Mouse (Mus musculus): ENCODE measurements around the gene H2afy2. TPM values are rescaled to one million over a fixed set of nuclear protein-coding genes. Genes with fewer than 3 reads are reported as not detected.

The H2afy2 gene
- polyA plus RNA-seq, 1 experiment from 2014 or later: 109 TPM

DNA sequence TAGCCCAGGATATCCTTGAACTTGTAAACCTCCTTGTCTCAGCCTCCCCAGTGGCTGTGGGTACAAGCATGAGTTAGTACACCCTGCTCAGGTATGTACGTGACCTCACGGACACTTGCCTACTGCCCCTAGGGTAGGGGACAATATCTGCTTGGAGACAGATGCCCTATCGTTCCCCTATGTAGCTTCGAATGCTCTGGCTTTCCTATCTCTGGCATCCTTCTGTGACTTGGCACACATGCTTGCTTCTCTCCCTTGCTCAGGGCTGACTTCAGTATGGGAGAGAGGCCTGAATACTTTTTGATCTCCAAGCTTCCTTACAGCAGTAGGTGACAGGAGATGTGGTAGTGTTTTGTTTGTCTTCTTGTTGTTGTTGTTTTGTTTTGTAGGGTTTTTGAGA is 69.8 kb downstream of the H2afy2 start:
- ATAC-seq (ENCODE audit: insufficient number of reproducible peaks, insufficient read depth, low FRiP score, low read depth): no peak
- Histone ChIP-seq H3K4me1 (ENCODE audit: control insufficient read depth, insufficient read depth, low read length) (peaks cover 10% of the 10 kb centered on the region), H3K9me3 (ENCODE audit: control insufficient read depth, low read depth, low read length) (no peaks in the 10 kb centered on the region), H3K36me3 (ENCODE audit: control insufficient read depth, insufficient read depth, low read length) (no peaks in the 10 kb centered on the region), H3K27ac (ENCODE audit: low read length) (no peak overlapping the region), H3K27me3 (ENCODE audit: control insufficient read depth, insufficient read depth, low read length) (no peaks in the 10 kb centered on the region), H3K9ac (replicated peaks; ENCODE audit: low read depth, low read length) (no peak overlapping the region), H3K4me3 (ENCODE audit: low read depth, low read length) (no peak overlapping the region), H3K4me2 (replicated peaks; ENCODE audit: low read depth, low read length) (no peak overlapping the region)
- WGBS: 90% methylated on average over 4 of the region's 4 CpGs

- Histone ChIP-seq H3K4me2 (replicated peaks; ENCODE audit: low read depth, low read length) (no peak overlapping the region), H3K27ac (ENCODE audit: low read length) (no peak overlapping the region), H3K36me3 (ENCODE audit: control insufficient read depth, insufficient read depth, low read length) (no peaks in the 10 kb centered on the region), H3K9ac (replicated peaks; ENCODE audit: low read depth, low read length) (no peak overlapping the region), H3K27me3 (ENCODE audit: control insufficient read depth, insufficient read depth, low read length) (no peaks in the 10 kb centered on the region), H3K4me1 (ENCODE audit: control insufficient read depth, insufficient read depth, low read length) (peaks cover 10% of the 10 kb centered on the region), H3K4me3 (ENCODE audit: low read depth, low read length) (no peak overlapping the region), H3K9me3 (ENCODE audit: control insufficient read depth, low read depth, low read length) (no peaks in the 10 kb centered on the region)
- ATAC-seq (ENCODE audit: insufficient number of reproducible peaks, insufficient read depth, low FRiP score, low read depth): no peak
- WGBS: 72% methylated on average over 3 of the region's 3 CpGs
These were observed 70.3 kb downstream of the H2afy2 start for GRCm38 (mm10) chr10:61713601-61714000.

DNA sequence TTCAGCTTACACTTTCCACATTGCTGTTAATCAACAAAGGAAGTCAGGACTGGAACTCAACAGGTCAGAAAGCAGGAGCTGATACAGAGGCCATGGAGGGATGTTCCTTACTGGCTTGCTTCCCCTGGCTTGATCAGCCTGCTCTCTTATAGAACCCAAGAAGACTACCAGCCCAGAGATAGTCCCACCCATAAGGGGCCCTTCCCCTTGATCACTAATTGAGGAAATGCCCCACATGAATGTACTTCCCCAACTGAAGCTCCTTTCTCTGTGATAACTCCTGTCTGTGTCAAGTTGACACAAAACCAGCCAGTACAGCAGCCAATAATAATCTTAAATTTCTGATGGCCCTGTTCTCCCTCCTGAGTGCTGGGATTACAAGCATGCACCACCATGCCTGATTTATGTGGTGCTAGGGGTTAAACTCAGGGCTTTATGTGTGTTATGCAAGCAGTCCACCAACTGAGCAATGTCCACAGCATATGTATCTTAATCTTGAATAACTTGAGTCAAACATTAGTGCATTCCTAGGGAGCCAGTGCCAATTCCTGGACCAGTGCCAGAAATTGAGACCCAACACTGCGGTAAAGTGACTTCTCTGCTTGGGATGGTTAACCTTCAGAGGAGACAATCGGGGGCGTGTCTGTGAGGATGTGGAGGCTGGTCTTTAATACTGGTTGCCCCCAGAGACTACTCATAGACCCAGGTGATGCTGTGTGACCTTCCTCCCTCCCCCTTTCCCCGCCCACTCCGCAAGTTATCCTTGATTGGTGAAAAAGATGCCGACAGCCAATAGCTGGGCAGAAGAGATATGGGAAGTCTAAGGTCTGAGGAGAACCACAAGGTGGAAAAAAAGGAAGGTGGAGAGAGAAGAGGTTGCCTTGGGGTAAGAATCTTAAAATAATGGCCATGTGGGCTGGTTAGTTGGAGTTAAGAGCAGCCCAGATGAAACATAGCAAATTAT is 77.3 kb downstream of the H2afy2 start:
- peaks cover 14% of the 10 kb centered on the region; the same call in 1 of the 2 replicates for H3K36me3 ChIP-seq (ENCODE audit: control insufficient read depth, insufficient read depth, low read length)
- no peaks in the 10 kb centered on the region for H3K9me3 ChIP-seq (ENCODE audit: control insufficient read depth, low read depth, low read length)
- 75% methylated on average over 6 of the region's 6 CpGs for WGBS
- H3K27ac ChIP-seq (ENCODE audit: low read length): no peak overlapping the region
- no peak overlapping the region for H3K4me3 ChIP-seq (ENCODE audit: low read depth, low read length)
- no peaks in the 10 kb centered on the region for H3K27me3 ChIP-seq (ENCODE audit: control insufficient read depth, insufficient read depth, low read length)
- no peaks in the 10 kb centered on the region for H3K4me1 ChIP-seq (ENCODE audit: control insufficient read depth, insufficient read depth, low read length)
- H3K4me2 ChIP-seq (replicated peaks; ENCODE audit: low read depth, low read length): no peak overlapping the region
- no peak overlapping the region for H3K9ac ChIP-seq (replicated peaks; ENCODE audit: low read depth, low read length)
- no peak for ATAC-seq (ENCODE audit: insufficient number of reproducible peaks, insufficient read depth, low FRiP score, low read depth)

- no peak for ATAC-seq (ENCODE audit: insufficient number of reproducible peaks, insufficient read depth, low FRiP score, low read depth)
- H3K27ac ChIP-seq (ENCODE audit: low read length): no peak overlapping the region
- no peak overlapping the region for H3K9ac ChIP-seq (replicated peaks; ENCODE audit: low read depth, low read length)
- peaks cover 18% of the 10 kb centered on the region; the same call in 1 of the 2 replicates for H3K36me3 ChIP-seq (ENCODE audit: control insufficient read depth, insufficient read depth, low read length)
- H3K4me1 ChIP-seq (ENCODE audit: control insufficient read depth, insufficient read depth, low read length): no peaks in the 10 kb centered on the region
- H3K9me3 ChIP-seq (ENCODE audit: control insufficient read depth, low read depth, low read length): no peaks in the 10 kb centered on the region
- H3K27me3 ChIP-seq (ENCODE audit: control insufficient read depth, insufficient read depth, low read length): no peaks in the 10 kb centered on the region
- H3K4me2 ChIP-seq (replicated peaks; ENCODE audit: low read depth, low read length): no peak overlapping the region
- WGBS: 81% methylated on average over 4 of the region's 4 CpGs
- H3K4me3 ChIP-seq (ENCODE audit: low read depth, low read length): no peak overlapping the region
These were observed 79.3 kb downstream of the H2afy2 start for GRCm38 (mm10) chr10:61704663-61705062.

DNA sequence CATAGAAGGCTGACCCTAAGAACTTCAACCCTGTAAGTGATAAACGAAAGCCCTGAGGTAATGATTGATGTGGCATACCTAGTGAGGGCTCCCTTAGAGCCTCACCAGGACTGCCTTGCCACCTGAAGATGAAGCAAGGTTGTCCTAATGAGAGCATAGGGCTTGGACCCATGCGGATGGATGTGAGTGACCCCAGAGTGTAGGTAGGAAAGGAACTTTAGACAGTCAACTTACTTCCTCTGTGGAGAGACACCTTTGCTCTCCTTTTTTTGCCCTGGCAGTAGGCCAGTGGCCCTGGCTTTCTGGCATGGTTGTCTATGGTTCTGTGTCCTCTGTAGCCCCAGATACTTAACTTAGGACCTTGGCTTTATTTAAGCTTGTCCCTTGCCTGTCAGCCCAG is 86.9 kb downstream of the H2afy2 start:
- peak overlapping the region; percentile 100 for H3K4me2 ChIP-seq (replicated peaks; ENCODE audit: low read depth, low read length)
- 79% methylated on average over 2 of the region's 2 CpGs for WGBS
- H3K36me3 ChIP-seq (ENCODE audit: control insufficient read depth, insufficient read depth, low read length): peaks cover 17% of the 10 kb centered on the region

GRCm38 (mm10) chr10:61696560-61696823 is 87.5 kb downstream of the H2afy2 start:
- no peak for ATAC-seq (ENCODE audit: insufficient number of reproducible peaks, insufficient read depth, low FRiP score, low read depth)
- Histone ChIP-seq H3K9me3 (ENCODE audit: control insufficient read depth, low read depth, low read length) (no peaks in the 10 kb centered on the region), H3K4me3 (ENCODE audit: low read depth, low read length) (peak overlapping the region; percentile 98), H3K27ac (ENCODE audit: low read length) (no peak overlapping the region), H3K4me2 (replicated peaks; ENCODE audit: low read depth, low read length) (peak overlapping the region; percentile 100), H3K9ac (replicated peaks; ENCODE audit: low read depth, low read length) (peak overlapping the region; percentile 79), H3K27me3 (ENCODE audit: control insufficient read depth, insufficient read depth, low read length) (no peaks in the 10 kb centered on the region), H3K36me3 (ENCODE audit: control insufficient read depth, insufficient read depth, low read length) (peaks cover 20% of the 10 kb centered on the region), H3K4me1 (ENCODE audit: control insufficient read depth, insufficient read depth, low read length) (peaks cover 14% of the 10 kb centered on the region)
- WGBS: 9% methylated on average over 19 of the region's 19 CpGs

More for the DNA sequence above, 86.9 kb downstream of the H2afy2 start:
- no peak for ATAC-seq (ENCODE audit: insufficient number of reproducible peaks, insufficient read depth, low FRiP score, low read depth)
- Histone ChIP-seq H3K9ac (replicated peaks; ENCODE audit: low read depth, low read length) (0 out of 2 replicates have a peak overlapping the region, but pooled peaks have one; percentile 79), H3K9me3 (ENCODE audit: control insufficient read depth, low read depth, low read length) (no peaks in the 10 kb centered on the region), H3K4me3 (ENCODE audit: low read depth, low read length) (peak overlapping the region; percentile 98), H3K27ac (ENCODE audit: low read length) (no peak overlapping the region), H3K27me3 (ENCODE audit: control insufficient read depth, insufficient read depth, low read length) (no peaks in the 10 kb centered on the region), H3K4me1 (ENCODE audit: control insufficient read depth, insufficient read depth, low read length) (peaks cover 14% of the 10 kb centered on the region)

- H3K4me1 ChIP-seq (ENCODE audit: control insufficient read depth, insufficient read depth, low read length): peaks cover 14% of the 10 kb centered on the region
- peak overlapping the region; percentile 100 for H3K4me2 ChIP-seq (replicated peaks; ENCODE audit: low read depth, low read length)
- ATAC-seq (ENCODE audit: insufficient number of reproducible peaks, insufficient read depth, low FRiP score, low read depth): peak; percentile 6; the same call in 1 of the 2 replicates
- peak overlapping the region; percentile 98 for H3K4me3 ChIP-seq (ENCODE audit: low read depth, low read length)
- under 1% methylated on average over 102 of the region's 111 CpGs for WGBS
- H3K36me3 ChIP-seq (ENCODE audit: control insufficient read depth, insufficient read depth, low read length): peaks cover 26% of the 10 kb centered on the region
- peak overlapping the region; percentile 79 for H3K9ac ChIP-seq (replicated peaks; ENCODE audit: low read depth, low read length)
- peak overlapping the region; percentile 55; the same call in 1 of the 2 replicates for H3K27ac ChIP-seq (ENCODE audit: low read length)
- no peaks in the 10 kb centered on the region for H3K27me3 ChIP-seq (ENCODE audit: control insufficient read depth, insufficient read depth, low read length)
- no peaks in the 10 kb centered on the region for H3K9me3 ChIP-seq (ENCODE audit: control insufficient read depth, low read depth, low read length)
These were observed 88.0 kb downstream of the H2afy2 start for GRCm38 (mm10) chr10:61695703-61696559.

DNA sequence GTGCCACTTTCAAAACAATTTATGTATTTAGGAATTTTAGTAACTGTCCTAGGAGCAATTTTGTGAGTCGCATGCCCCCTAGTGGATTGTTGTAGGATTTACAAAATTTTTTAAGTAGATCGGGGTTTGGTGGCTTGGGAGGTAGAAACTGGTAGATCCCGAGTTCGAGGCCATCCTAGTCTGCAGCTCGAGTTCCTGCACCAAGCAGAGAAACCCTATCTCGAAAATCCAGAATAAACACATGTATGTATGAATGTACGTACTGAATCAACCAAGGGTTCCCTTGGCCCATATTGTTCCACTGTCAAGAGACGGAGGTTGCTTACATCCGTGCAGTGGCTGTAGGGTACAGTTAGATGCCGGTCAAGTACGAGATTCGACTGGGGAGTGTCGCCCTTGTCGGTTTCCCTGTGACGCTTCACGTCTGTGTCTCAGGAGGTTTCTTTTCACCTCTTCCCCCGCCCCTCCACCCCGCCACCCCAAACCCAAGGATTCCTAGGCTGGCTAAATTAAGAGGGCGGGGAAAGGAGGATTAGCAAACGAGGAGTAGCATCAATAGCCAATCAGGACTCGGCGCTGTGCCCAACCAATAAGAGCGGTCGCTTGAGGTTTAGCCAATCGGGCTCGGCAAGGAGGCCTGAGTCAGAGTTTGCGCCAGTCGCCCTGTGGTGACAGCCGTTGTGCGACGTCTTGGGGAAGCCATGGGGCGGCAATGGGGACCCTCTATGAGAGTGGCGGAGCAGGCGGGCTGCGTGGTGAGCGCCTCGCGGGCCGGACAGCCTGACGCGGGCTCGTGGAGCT is 88.9 kb downstream of the H2afy2 start, which contains the start of gene Tysnd1:
Tysnd1 (plus strand) TSS at position 645 of the 801 bp plus-strand sequence.
- Histone ChIP-seq H3K27ac (ENCODE audit: low read length) (peak within 1 kb of the TSS; percentile 55; the same call in 1 of the 2 replicates), H3K27me3 (ENCODE audit: control insufficient read depth, insufficient read depth, low read length) (no peaks in the 10 kb centered on the region), H3K4me3 (ENCODE audit: low read depth, low read length) (peak within 1 kb of the TSS; percentile 98), H3K9ac (replicated peaks; ENCODE audit: low read depth, low read length) (peak within 1 kb of the TSS; percentile 79), H3K36me3 (ENCODE audit: control insufficient read depth, insufficient read depth, low read length) (peaks cover 34% of the 10 kb centered on the region), H3K4me2 (replicated peaks; ENCODE audit: low read depth, low read length) (peak within 1 kb of the TSS; percentile 100), H3K9me3 (ENCODE audit: control insufficient read depth, low read depth, low read length) (no peaks in the 10 kb centered on the region), H3K4me1 (ENCODE audit: control insufficient read depth, insufficient read depth, low read length) (peaks cover 14% of the 10 kb centered on the region)
- ATAC-seq (ENCODE audit: insufficient number of reproducible peaks, insufficient read depth, low FRiP score, low read depth): peak; percentile 96
- WGBS: under 1% methylated on average over 42 of the region's 42 CpGs
